Mouse (Mus musculus): ENCODE results near the gene Adamts14. TPM values are rescaled to one million over a fixed set of nuclear protein-coding genes. Genes with fewer than 3 reads are reported as not detected.
A peak's percentile ranks its signal among the peaks of the same experiment; 100 is the strongest.

Gene Adamts14
- 0.55 and 0.88 TPM in 2 replicates for polyA plus RNA-seq (2014; fragmentation: Nextera tagmentation; extraction: Ambion mirVana)

GRCm38 (mm10) chr10:61273081-61273843, at the start of gene Adamts14:
Adamts14 (minus strand) TSS chr10:61273438.
- Histone ChIP-seq H3K4me3 (ENCODE audit: low read depth, low read length) (peak within 1 kb of the TSS; percentile 57), H3K27ac (replicated peaks; ENCODE audit: low read depth, low read length) (no peak within 1 kb of the TSS), H3K36me3 (ENCODE audit: control insufficient read depth, insufficient read depth, low read length) (no peaks in the 10 kb centered on the region), H3K9me3 (ENCODE audit: control insufficient read depth, low read length) (no peaks in the 10 kb centered on the region), H3K9ac (ENCODE audit: low read length) (peak within 1 kb of the TSS; percentile 71), H3K4me1 (ENCODE audit: control insufficient read depth, insufficient read depth, low read length) (peaks cover 7% of the 10 kb centered on the region; the same call in 1 of the 2 replicates), H3K4me2 (ENCODE audit: low read depth, severe bottlenecking) (peak within 1 kb of the TSS; percentile 90), H3K27me3 (ENCODE audit: control insufficient read depth, insufficient read depth, low read length) (no peaks in the 10 kb centered on the region)
- peak; percentile 70 for DNase-seq (ENCODE audit: low spot score)
- ATAC-seq (ENCODE audit: insufficient number of reproducible peaks, low FRiP score, low TSS enrichment, low read depth) = peak; percentile 53
- 1% methylated on average over 55 of the region's 75 CpGs for WGBS

GRCm38 (mm10) chr10:61318527-61318926, 45.3 kb upstream of the Adamts14 start:
- ATAC-seq (ENCODE audit: insufficient number of reproducible peaks, low FRiP score, low TSS enrichment, low read depth) (no peak), DNase-seq (ENCODE audit: low spot score) (no peak)
- H3K9ac ChIP-seq (ENCODE audit: low read length) = no peak overlapping the region
- H3K4me1 ChIP-seq (ENCODE audit: control insufficient read depth, insufficient read depth, low read length) = peaks cover 2% of the 10 kb centered on the region; the same call in 1 of the 2 replicates
- no peak overlapping the region for H3K27ac ChIP-seq (replicated peaks; ENCODE audit: low read depth, low read length)
- no peaks in the 10 kb centered on the region for H3K36me3 ChIP-seq (ENCODE audit: control insufficient read depth, insufficient read depth, low read length)
- H3K4me3 ChIP-seq (ENCODE audit: low read depth, low read length) = no peak overlapping the region
- no peak overlapping the region for H3K4me2 ChIP-seq (ENCODE audit: low read depth, severe bottlenecking)
- H3K9me3 ChIP-seq (ENCODE audit: control insufficient read depth, low read length) = no peaks in the 10 kb centered on the region
- 86% methylated on average over 3 of the region's 3 CpGs for WGBS
- H3K27me3 ChIP-seq (ENCODE audit: control insufficient read depth, insufficient read depth, low read length) = no peaks in the 10 kb centered on the region

DNA sequence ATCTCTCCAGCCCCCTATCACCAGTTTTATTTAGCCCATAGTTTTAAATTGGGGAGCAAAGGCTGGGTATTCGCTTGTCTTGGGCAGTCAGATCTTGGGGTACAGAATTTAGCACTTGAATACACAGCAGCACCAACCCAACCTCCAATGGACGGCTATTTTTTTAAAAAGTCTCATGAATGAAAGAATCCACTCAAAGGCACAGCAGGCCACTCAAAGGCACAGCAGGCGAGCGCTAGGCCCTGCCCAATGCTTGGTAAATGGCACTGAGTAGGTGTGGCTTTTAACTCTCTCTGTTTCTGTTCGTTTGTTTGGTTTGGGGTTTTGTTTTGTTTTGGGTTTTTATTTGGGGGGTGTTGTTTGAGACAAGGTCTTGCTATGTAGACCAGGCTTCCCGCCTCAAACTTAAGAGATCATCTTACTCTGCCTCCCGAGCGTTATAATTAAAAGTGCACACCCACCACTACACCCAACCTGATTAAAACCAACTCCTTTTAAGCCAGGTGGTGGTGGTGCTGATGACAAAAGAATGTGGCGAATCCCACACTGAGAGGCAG, 42.2 kb upstream of the Adamts14 start:
- DNase-seq (ENCODE audit: low spot score) = no peak
- Histone ChIP-seq H3K27me3 (ENCODE audit: control insufficient read depth, insufficient read depth, low read length) (no peaks in the 10 kb centered on the region), H3K27ac (replicated peaks; ENCODE audit: low read depth, low read length) (no peak overlapping the region), H3K9ac (ENCODE audit: low read length) (no peak overlapping the region), H3K4me3 (ENCODE audit: low read depth, low read length) (no peak overlapping the region), H3K9me3 (ENCODE audit: control insufficient read depth, low read length) (no peaks in the 10 kb centered on the region), H3K36me3 (ENCODE audit: control insufficient read depth, insufficient read depth, low read length) (no peaks in the 10 kb centered on the region), H3K4me1 (ENCODE audit: control insufficient read depth, insufficient read depth, low read length) (peaks cover 7% of the 10 kb centered on the region; the same call in 1 of the 2 replicates), H3K4me2 (ENCODE audit: low read depth, severe bottlenecking) (no peak overlapping the region)
- no peak for ATAC-seq (ENCODE audit: insufficient number of reproducible peaks, low FRiP score, low TSS enrichment, low read depth)
- WGBS = 42% methylated on average over 9 of the region's 9 CpGs

DNA sequence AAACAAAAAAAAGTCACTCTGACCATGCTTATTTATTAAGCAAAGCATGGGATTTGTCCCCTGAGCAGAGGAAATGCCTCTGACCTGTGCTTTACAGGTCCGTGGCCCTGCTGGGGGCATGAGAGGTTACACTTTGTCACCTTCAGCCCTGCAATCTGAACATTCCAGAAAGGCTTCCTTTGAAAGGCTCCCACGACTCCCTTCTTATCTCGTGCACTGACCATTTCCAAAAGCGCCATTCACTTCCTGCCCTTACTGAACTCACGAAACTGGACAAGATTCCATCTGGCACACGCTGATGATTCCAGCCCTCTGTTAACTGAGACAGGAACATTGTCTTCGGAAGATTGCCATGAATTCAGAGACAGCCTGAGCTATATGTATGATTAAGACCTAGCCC, 40.5 kb upstream of the Adamts14 start:
- H3K4me1 ChIP-seq (ENCODE audit: control insufficient read depth, insufficient read depth, low read length) = peaks cover 7% of the 10 kb centered on the region; the same call in 1 of the 2 replicates
- H3K27me3 ChIP-seq (ENCODE audit: control insufficient read depth, insufficient read depth, low read length) = no peaks in the 10 kb centered on the region
- H3K9me3 ChIP-seq (ENCODE audit: control insufficient read depth, low read length) = no peaks in the 10 kb centered on the region
- H3K4me2 ChIP-seq (ENCODE audit: low read depth, severe bottlenecking) = no peak overlapping the region
- DNase-seq (ENCODE audit: low spot score) (no peak), ATAC-seq (ENCODE audit: insufficient number of reproducible peaks, low FRiP score, low TSS enrichment, low read depth) (no peak)
- 63% methylated on average over 7 of the region's 7 CpGs for WGBS
- H3K36me3 ChIP-seq (ENCODE audit: control insufficient read depth, insufficient read depth, low read length) = no peaks in the 10 kb centered on the region
- H3K27ac ChIP-seq (replicated peaks; ENCODE audit: low read depth, low read length) = no peak overlapping the region
- no peak overlapping the region for H3K4me3 ChIP-seq (ENCODE audit: low read depth, low read length)
- no peak overlapping the region for H3K9ac ChIP-seq (ENCODE audit: low read length)

GRCm38 (mm10) chr10:61312754-61313153, 39.5 kb upstream of the Adamts14 start:
- 0 out of 2 replicates have a peak, but pooled peaks have one; percentile 26 for ATAC-seq (ENCODE audit: insufficient number of reproducible peaks, low FRiP score, low TSS enrichment, low read depth)
- DNase-seq (ENCODE audit: low spot score) = peak; percentile 49
- 15% methylated on average over 7 of the region's 7 CpGs for WGBS
- Histone ChIP-seq H3K4me2 (ENCODE audit: low read depth, severe bottlenecking) (no peak overlapping the region), H3K27ac (replicated peaks; ENCODE audit: low read depth, low read length) (no peak overlapping the region), H3K27me3 (ENCODE audit: control insufficient read depth, insufficient read depth, low read length) (no peaks in the 10 kb centered on the region), H3K9ac (ENCODE audit: low read length) (no peak overlapping the region), H3K4me3 (ENCODE audit: low read depth, low read length) (no peak overlapping the region), H3K36me3 (ENCODE audit: control insufficient read depth, insufficient read depth, low read length) (no peaks in the 10 kb centered on the region), H3K4me1 (ENCODE audit: control insufficient read depth, insufficient read depth, low read length) (peaks cover 7% of the 10 kb centered on the region; the same call in 1 of the 2 replicates), H3K9me3 (ENCODE audit: control insufficient read depth, low read length) (no peaks in the 10 kb centered on the region)

DNA sequence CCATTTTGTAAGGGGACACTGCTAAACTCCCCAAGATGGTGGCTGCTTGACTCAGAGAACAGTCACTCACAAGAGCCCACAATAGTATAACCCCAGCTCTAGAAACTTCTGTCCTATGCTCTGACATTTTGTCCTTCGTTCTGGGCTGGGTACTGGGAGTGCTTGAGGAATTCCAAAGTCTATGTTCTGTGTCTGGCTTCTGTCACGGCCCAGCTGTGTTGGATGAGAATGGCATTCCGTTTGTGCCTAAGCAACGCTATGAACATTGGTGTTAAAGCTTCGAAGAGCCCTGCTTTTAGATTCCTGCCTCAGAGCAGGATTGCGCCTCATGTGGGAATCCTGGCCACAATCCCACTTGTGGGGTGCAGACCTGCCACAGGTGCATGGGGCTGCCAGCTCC, 38.9 kb upstream of the Adamts14 start:
- WGBS = 68% methylated on average over 6 of the region's 6 CpGs
- ATAC-seq (ENCODE audit: insufficient number of reproducible peaks, low FRiP score, low TSS enrichment, low read depth) (no peak), DNase-seq (ENCODE audit: low spot score) (no peak)
- Histone ChIP-seq H3K4me1 (ENCODE audit: control insufficient read depth, insufficient read depth, low read length) (0 out of 2 replicates have a peak, but pooled peaks cover 4% of the 10 kb centered on the region), H3K9ac (ENCODE audit: low read length) (no peak overlapping the region), H3K36me3 (ENCODE audit: control insufficient read depth, insufficient read depth, low read length) (no peaks in the 10 kb centered on the region), H3K27me3 (ENCODE audit: control insufficient read depth, insufficient read depth, low read length) (no peaks in the 10 kb centered on the region), H3K4me2 (ENCODE audit: low read depth, severe bottlenecking) (no peak overlapping the region), H3K4me3 (ENCODE audit: low read depth, low read length) (no peak overlapping the region), H3K27ac (replicated peaks; ENCODE audit: low read depth, low read length) (no peak overlapping the region), H3K9me3 (ENCODE audit: control insufficient read depth, low read length) (no peaks in the 10 kb centered on the region)

DNA sequence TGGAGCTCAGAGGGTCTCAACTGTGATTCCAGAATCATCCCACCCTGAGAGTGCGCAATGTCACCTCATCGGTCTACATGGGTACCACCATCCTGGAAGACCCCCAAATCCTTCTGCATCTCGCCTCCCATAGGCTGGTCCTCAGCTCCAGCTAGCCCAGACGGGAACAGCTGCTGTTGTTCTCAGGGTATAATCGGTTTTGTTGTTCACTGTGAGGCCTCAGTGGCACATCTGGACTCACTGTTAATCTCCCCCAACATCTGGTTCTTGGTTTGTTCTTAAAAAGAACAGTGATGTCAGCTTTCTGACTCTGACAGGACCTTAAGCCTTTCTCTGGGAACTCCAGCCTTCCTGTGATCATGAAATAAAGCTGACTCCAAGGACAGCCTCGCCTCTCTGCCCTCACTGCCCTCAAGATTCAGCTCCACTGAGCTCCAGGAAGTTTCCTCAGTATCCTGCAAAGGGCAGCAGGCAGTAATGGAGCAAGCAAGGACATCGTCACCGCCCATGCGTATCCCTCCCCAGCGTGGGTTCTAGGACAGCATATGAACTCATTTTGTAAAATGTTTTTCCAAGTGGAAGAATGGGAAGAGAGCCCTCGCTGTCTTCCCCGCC, 35.6 kb upstream of the Adamts14 start:
- Histone ChIP-seq H3K4me2 (ENCODE audit: low read depth, severe bottlenecking) (no peak overlapping the region), H3K27ac (replicated peaks; ENCODE audit: low read depth, low read length) (no peak overlapping the region), H3K4me1 (ENCODE audit: control insufficient read depth, insufficient read depth, low read length) (0 out of 2 replicates have a peak, but pooled peaks cover 4% of the 10 kb centered on the region), H3K4me3 (ENCODE audit: low read depth, low read length) (no peak overlapping the region), H3K36me3 (ENCODE audit: control insufficient read depth, insufficient read depth, low read length) (no peaks in the 10 kb centered on the region), H3K9ac (ENCODE audit: low read length) (no peak overlapping the region), H3K9me3 (ENCODE audit: control insufficient read depth, low read length) (no peaks in the 10 kb centered on the region), H3K27me3 (ENCODE audit: control insufficient read depth, insufficient read depth, low read length) (no peaks in the 10 kb centered on the region)
- DNase-seq (ENCODE audit: low spot score) (peak; percentile 39), ATAC-seq (ENCODE audit: insufficient number of reproducible peaks, low FRiP score, low TSS enrichment, low read depth) (peak; percentile 69; the same call in 1 of the 2 replicates)
- 45% methylated on average over 12 of the region's 12 CpGs for WGBS

- ATAC-seq (ENCODE audit: insufficient number of reproducible peaks, low FRiP score, low TSS enrichment, low read depth) (no peak), DNase-seq (ENCODE audit: low spot score) (no peak)
- H3K36me3 ChIP-seq (ENCODE audit: control insufficient read depth, insufficient read depth, low read length) = no peaks in the 10 kb centered on the region
- H3K9me3 ChIP-seq (ENCODE audit: control insufficient read depth, low read length) = no peaks in the 10 kb centered on the region
- H3K4me2 ChIP-seq (ENCODE audit: low read depth, severe bottlenecking) = no peak overlapping the region
- 84% methylated on average over 13 of the region's 13 CpGs for WGBS
- H3K4me3 ChIP-seq (ENCODE audit: low read depth, low read length) = no peak overlapping the region
- no peaks in the 10 kb centered on the region for H3K4me1 ChIP-seq (ENCODE audit: control insufficient read depth, insufficient read depth, low read length)
- H3K9ac ChIP-seq (ENCODE audit: low read length) = no peak overlapping the region
- no peaks in the 10 kb centered on the region for H3K27me3 ChIP-seq (ENCODE audit: control insufficient read depth, insufficient read depth, low read length)
- no peak overlapping the region for H3K27ac ChIP-seq (replicated peaks; ENCODE audit: low read depth, low read length)
These were observed 32.8 kb upstream of the Adamts14 start for GRCm38 (mm10) chr10:61305928-61306590.
